Mouse (Mus musculus) midbrain, embryonic 11.5 days (tissue): ENCODE results near the gene Trappc5. TPM values are rescaled to one million over a fixed set of nuclear protein-coding genes. Genes with fewer than 3 reads are reported as not detected.

Experiments
- ATAC-seq: fragments of 200-750 bp; cut with Nextera tagmentation; 2 replicates; pipeline ENCODE4 v1.8.0; 2017; ENCODE audit warnings: moderate TSS enrichment, moderate library complexity; ENCODE audit not compliant: low FRiP score
- DNase-seq: peaks from one replicate; pipeline ENCODE4 v3.0.0; 2015; ENCODE audit warnings: low spot score; ENCODE audit errors: missing footprints
- H3K27ac ChIP-seq: fragments of 300-500 bp; sonication (generic); 2 replicates; pipeline ENCODE4 v1.5.1; 2014; ENCODE audit warnings: low read depth, low read length
- H3K27me3 ChIP-seq: fragments of 300-500 bp; sonication (generic); 2 replicates; pipeline ENCODE4 v1.6.1; 2014; ENCODE audit warnings: mild to moderate bottlenecking, low read length, moderate library complexity, mixed read lengths; ENCODE audit not compliant: control insufficient read depth, insufficient read depth
- H3K36me3 ChIP-seq: fragments of 300-500 bp; sonication (generic); 2 replicates; pipeline ENCODE4 v1.6.1; 2014; ENCODE audit warnings: mild to moderate bottlenecking, low read length, moderate library complexity, mixed read lengths; ENCODE audit not compliant: control insufficient read depth, insufficient read depth
- H3K4me1 ChIP-seq: fragments of 300-500 bp; sonication (generic); 2 replicates; pipeline ENCODE4 v1.6.1; 2014; ENCODE audit warnings: low read length; ENCODE audit not compliant: control insufficient read depth, insufficient read depth
- H3K4me2 ChIP-seq: fragments of 300-500 bp; sonication (generic); 2 replicates; pipeline ENCODE4 v1.6.1; 2014; ENCODE audit warnings: mild to moderate bottlenecking, moderate library complexity
- H3K4me3 ChIP-seq: fragments of 300-500 bp; sonication (generic); 2 replicates; pipeline ENCODE4 v1.5.1; 2014; ENCODE audit warnings: low read depth, low read length
- H3K9ac ChIP-seq: fragments of 300-500 bp; sonication (generic); 2 replicates; pipeline ENCODE4 v1.6.1; 2014; ENCODE audit warnings: low read length
- H3K9me3 ChIP-seq: fragments of 300-500 bp; sonication (generic); 2 replicates; pipeline ENCODE4 v1.6.1; 2016; ENCODE audit warnings: low read length; ENCODE audit not compliant: control insufficient read depth
- whole genome bisulfite sequencing: fragments of 180-500 bp; shearing (Covaris S2); extraction: QIAGEN DNeasy Blood & Tissue Kit; methylation state at CpG from one replicate; pipeline ENCODE4 v1.1.7; 2014; 5-methylcytosine and 5-hydroxymethylcytosine counted together
- polyA plus RNA-seq: library from polyadenylated mRNA; unstranded; fragments of >200 nt; fragmentation: Nextera tagmentation; extraction: Ambion mirVana; gene quantifications from 2 replicates; pipeline ENCODE4 v1.2.1, GENCODE M21; 2014

Trappc5 gene
- polyA plus RNA-seq, 1 experiment from 2014 or later, result 41.0 TPM

- no peak for ATAC-seq
- no peaks in the 10 kb centered on the region for H3K36me3 ChIP-seq
- no peaks in the 10 kb centered on the region for H3K9me3 ChIP-seq
- H3K4me3 ChIP-seq, result no peak overlapping the region
- no peaks in the 10 kb centered on the region for H3K27me3 ChIP-seq
- DNase-seq, result no peak
- H3K4me1 ChIP-seq, result no peaks in the 10 kb centered on the region
- WGBS, result 90% methylated on average over 3 of the region's 3 CpGs
- H3K4me2 ChIP-seq, result no peak overlapping the region
- no peak overlapping the region for H3K9ac ChIP-seq
- no peak overlapping the region for H3K27ac ChIP-seq
Observed at GRCm38 (mm10) chr8:3710312-3710711, 34.2 kb downstream of the Trappc5 start.

GRCm38 (mm10) chr8:3711646-3712045 is 35.5 kb downstream of the Trappc5 start:
- Histone ChIP-seq H3K4me2 (no peak overlapping the region), H3K4me1 (no peaks in the 10 kb centered on the region), H3K36me3 (no peaks in the 10 kb centered on the region), H3K27me3 (no peaks in the 10 kb centered on the region), H3K9me3 (no peaks in the 10 kb centered on the region), H3K27ac (no peak overlapping the region), H3K9ac (no peak overlapping the region), H3K4me3 (no peak overlapping the region)
- no peak for ATAC-seq
- 68% methylated on average over 2 of the region's 2 CpGs for WGBS
- DNase-seq, result no peak

DNA sequence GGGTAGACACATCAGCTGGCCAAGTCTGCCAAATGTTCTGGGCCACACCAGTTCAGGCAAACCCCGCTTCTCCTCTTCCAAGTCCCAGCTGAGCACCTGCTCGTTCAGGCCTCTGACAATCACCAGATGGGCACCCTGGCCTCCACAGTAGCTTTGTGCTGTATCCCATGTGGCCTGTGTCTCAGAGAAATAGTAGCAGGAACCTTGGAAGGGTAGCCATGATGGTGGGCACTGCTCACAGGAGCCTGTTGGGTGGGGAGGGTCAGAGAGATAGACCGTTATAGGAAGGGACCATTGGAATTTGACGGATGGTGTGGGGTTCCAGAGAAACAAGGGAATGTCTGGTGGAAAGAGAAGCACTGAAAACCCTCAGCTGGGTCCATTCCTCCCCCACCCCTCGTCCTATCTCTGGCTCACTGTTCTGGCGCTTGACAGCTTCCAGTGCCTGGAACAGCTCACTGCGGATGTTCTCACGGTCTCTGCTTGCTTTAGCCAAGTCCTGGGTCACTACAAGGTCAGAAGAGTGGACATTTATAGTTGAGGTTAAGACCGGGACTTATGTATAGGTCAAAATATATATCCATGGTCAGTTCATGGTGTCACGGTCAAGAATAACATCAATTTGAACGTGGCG is 41.3 kb downstream of the Trappc5 start:
- Histone ChIP-seq H3K36me3 (no peaks in the 10 kb centered on the region), H3K4me1 (no peaks in the 10 kb centered on the region), H3K27me3 (no peaks in the 10 kb centered on the region), H3K4me3 (no peak overlapping the region), H3K9ac (no peak overlapping the region), H3K27ac (no peak overlapping the region), H3K4me2 (no peak overlapping the region), H3K9me3 (no peaks in the 10 kb centered on the region)
- 86% methylated on average over 12 of the region's 12 CpGs for WGBS
- DNase-seq (no peak), ATAC-seq (no peak)

GRCm38 (mm10) chr8:3718559-3718958 is 42.5 kb downstream of the Trappc5 start:
- H3K4me3 ChIP-seq, result no peak overlapping the region
- H3K4me1 ChIP-seq, result no peaks in the 10 kb centered on the region
- no peaks in the 10 kb centered on the region for H3K36me3 ChIP-seq
- no peak overlapping the region for H3K27ac ChIP-seq
- DNase-seq, result peak; percentile 91
- H3K27me3 ChIP-seq, result no peaks in the 10 kb centered on the region
- WGBS, result 19% methylated on average over 14 of the region's 14 CpGs
- H3K9ac ChIP-seq, result no peak overlapping the region
- H3K4me2 ChIP-seq, result no peak overlapping the region
- H3K9me3 ChIP-seq, result no peaks in the 10 kb centered on the region
- peak; percentile 73 for ATAC-seq

DNA sequence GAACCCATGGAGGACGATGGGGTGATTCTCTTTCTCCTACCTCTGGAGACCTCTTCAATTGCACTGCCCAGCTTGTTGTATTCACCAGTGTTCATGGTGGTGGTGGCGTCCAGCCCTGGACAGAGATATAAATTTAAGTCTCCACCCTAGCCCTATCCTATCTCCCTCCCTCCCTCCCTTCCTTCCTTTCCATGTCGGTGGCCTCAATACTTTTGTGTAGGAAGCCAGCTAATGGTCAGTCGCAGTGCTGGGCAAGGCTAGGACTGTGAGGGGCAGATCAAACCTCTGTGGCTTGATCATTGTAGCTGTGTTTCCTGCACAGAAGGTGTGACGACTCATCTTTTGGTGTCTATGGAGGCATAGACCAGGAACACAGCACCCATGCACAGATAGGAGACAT is 44.5 kb downstream of the Trappc5 start, which contains the start of gene Clec4g:
Clec4g (minus strand) TSS at position 101 of the 400 bp plus-strand sequence.
- H3K36me3 ChIP-seq, result no peaks in the 10 kb centered on the region
- no peak for DNase-seq
- no peak for ATAC-seq
- H3K9me3 ChIP-seq, result no peaks in the 10 kb centered on the region
- 78% methylated on average over 5 of the region's 5 CpGs for WGBS
- H3K27me3 ChIP-seq, result no peaks in the 10 kb centered on the region
- no peaks in the 10 kb centered on the region for H3K4me1 ChIP-seq
- H3K4me3 ChIP-seq, result no peak within 1 kb of the TSS
- no peak within 1 kb of the TSS for H3K4me2 ChIP-seq
- H3K27ac ChIP-seq, result no peak within 1 kb of the TSS
- H3K9ac ChIP-seq, result no peak within 1 kb of the TSS

DNA sequence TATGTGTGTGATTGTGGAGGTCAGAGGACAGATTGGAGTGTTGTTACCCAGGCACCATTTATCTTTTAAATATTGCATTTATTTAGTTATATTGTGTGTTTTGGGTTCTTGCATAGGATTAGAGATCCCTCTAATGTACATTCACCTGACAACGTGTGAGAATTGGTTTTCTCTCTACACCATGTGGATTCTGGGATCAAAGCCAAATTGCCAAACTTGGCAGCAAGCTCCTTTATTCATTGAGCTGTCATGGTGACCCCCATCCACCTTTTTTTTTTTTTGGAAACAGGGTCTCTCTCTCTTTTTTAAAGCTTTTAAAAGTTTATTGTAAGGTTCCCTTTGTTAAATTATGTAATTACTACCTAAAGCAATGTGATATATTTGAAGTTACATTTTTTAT is 44.9 kb downstream of the Trappc5 start:
- H3K27me3 ChIP-seq, result no peaks in the 10 kb centered on the region
- ATAC-seq (no peak), DNase-seq (no peak)
- 68% methylated on average over 1 of the region's 1 CpGs for WGBS
- H3K27ac ChIP-seq, result no peak overlapping the region
- H3K36me3 ChIP-seq, result no peaks in the 10 kb centered on the region
- no peaks in the 10 kb centered on the region for H3K4me1 ChIP-seq
- no peak overlapping the region for H3K4me2 ChIP-seq
- no peaks in the 10 kb centered on the region for H3K9me3 ChIP-seq
- no peak overlapping the region for H3K4me3 ChIP-seq
- H3K9ac ChIP-seq, result no peak overlapping the region

Other genes starting within 250 kb of the Trappc5 start
- gene Pex11g, start 208.6 kb upstream of the Trappc5 start, polyA plus RNA-seq, result 1.8 and 2.8 TPM in 2 replicates
- 0.23 TPM in 1 of 2 replicates, not detected in the other for gene Tex45, start 205.4 kb upstream of the Trappc5 start, polyA plus RNA-seq
- gene Zfp358, start 183.2 kb upstream of the Trappc5 start, polyA plus RNA-seq, result 30.2 and 31.3 TPM in 2 replicates
- 44.6 and 47.5 TPM in 2 replicates for gene Mcoln1, start 175.8 kb upstream of the Trappc5 start, polyA plus RNA-seq
- 15.6 and 15.8 TPM in 2 replicates for gene Pnpla6, start 160.9 kb upstream of the Trappc5 start, polyA plus RNA-seq
- gene C330021F23Rik, start 108.3 kb upstream of the Trappc5 start, polyA plus RNA-seq, result 6.3 and 8.1 TPM in 2 replicates
- 11.3 and 11.9 TPM in 2 replicates for gene Camsap3, start 89.0 kb upstream of the Trappc5 start, polyA plus RNA-seq
- gene Xab2, start 55.0 kb upstream of the Trappc5 start, polyA plus RNA-seq, result 58.6 and 63.8 TPM in 2 replicates
- 96.9 and 113 TPM in 2 replicates for gene Pet100, start 54.8 kb upstream of the Trappc5 start, polyA plus RNA-seq
- gene Pcp2, start 50.8 kb upstream of the Trappc5 start, polyA plus RNA-seq, result 0.23 TPM in 1 of 2 replicates, not detected in the other
- gene Stxbp2, start 45.3 kb upstream of the Trappc5 start, polyA plus RNA-seq, result 16.7 and 18.1 TPM in 2 replicates
- gene Retn, start 20.5 kb upstream of the Trappc5 start, polyA plus RNA-seq, result 0.15 TPM in 1 of 2 replicates, not detected in the other
- 0.20 and 0.28 TPM in 2 replicates for gene Mcemp1, start 10.5 kb upstream of the Trappc5 start, polyA plus RNA-seq
- 5.4 and 6.8 TPM in 2 replicates for gene Fcor, start 3.9 kb upstream of the Trappc5 start, polyA plus RNA-seq
- 0.11 and 0.27 TPM in 2 replicates for gene Fcer2a, start 17.9 kb downstream of the Trappc5 start, polyA plus RNA-seq
- not detected in 2 replicates for gene Clec4g, start 44.4 kb downstream of the Trappc5 start, polyA plus RNA-seq
- gene Cd209a, start 72.7 kb downstream of the Trappc5 start, polyA plus RNA-seq, result not detected in 2 replicates
- gene Cd209e, start 178.0 kb downstream of the Trappc5 start, polyA plus RNA-seq, result not detected in 2 replicates
- not detected in 2 replicates for gene Cd209d, start 202.3 kb downstream of the Trappc5 start, polyA plus RNA-seq